Mouse (Mus musculus) heart, postnatal 36 days (tissue): ENCODE data around the gene Map2. TPM values are rescaled to one million over a fixed set of nuclear protein-coding genes. Genes with fewer than 3 reads are reported as not detected.

ENCODE experiments used
- DNase-seq, 2 experiments: peaks; one replicate each; pipeline ENCODE4 v3.0.0; 2021 to 2022
- intact Hi-C: fragments of 180-260 bp; cut with DNase I; formaldehyde crosslinking; loops from one replicate; pipeline ENCODE4 v1.15.1; 2025
- total RNA-seq, 2 experiments: library from RNA; stranded (reverse); gene quantifications; 2 replicates each; pipeline ENCODE4 v1.2.3; 2021

Map2 gene
- total RNA-seq, 2 experiments from 2014 or later, result 3.0 to 3.6 TPM

- intact Hi-C loops, result no loop called here
- no peak for DNase-seq
Measured at GRCm38 (mm10) chr1:66288987-66289386, 113.9 kb downstream of the Map2 start.

- no peak for DNase-seq
- intact Hi-C loops, result no loop called here
Measured at GRCm38 (mm10) chr1:66292121-66292881, 117.2 kb downstream of the Map2 start.

- intact Hi-C loops, result no loop called here
- no peak for DNase-seq
Measured at GRCm38 (mm10) chr1:66299376-66299775, 124.3 kb downstream of the Map2 start.

- intact Hi-C loops, result no loop called here
- no peak for DNase-seq
Measured at GRCm38 (mm10) chr1:66320378-66321135, 145.5 kb downstream of the Map2 start.

GRCm38 (mm10) chr1:66321136-66321502 lies 146.0 kb downstream of the Map2 start:
- intact Hi-C loops, result no loop called here
- DNase-seq, result no peak

- intact Hi-C loops, result no loop called here
Measured at GRCm38 (mm10) chr1:66321631-66322142, 146.6 kb downstream of the Map2 start.

GRCm38 (mm10) chr1:66323461-66323860 lies 148.4 kb downstream of the Map2 start:
- DNase-seq, result no peak
- intact Hi-C loops, result no loop called here

More at GRCm38 (mm10) chr1:66321631-66322142, 146.6 kb downstream of the Map2 start:
- DNase-seq, result no peak

GRCm38 (mm10) chr1:66324951-66325350 lies 149.9 kb downstream of the Map2 start:
- intact Hi-C loops, result no loop called here

GRCm38 (mm10) chr1:66328996-66329395 lies 153.9 kb downstream of the Map2 start:
- intact Hi-C loops, result no loop called here
- no peak for DNase-seq

More at GRCm38 (mm10) chr1:66324951-66325350, 149.9 kb downstream of the Map2 start:
- DNase-seq, result no peak

- intact Hi-C loops, result no loop called here
- DNase-seq, result no peak
Measured at GRCm38 (mm10) chr1:66329534-66329933, 154.5 kb downstream of the Map2 start.

- intact Hi-C loops, result no loop called here
Measured at GRCm38 (mm10) chr1:66335724-66336284, 160.7 kb downstream of the Map2 start.

GRCm38 (mm10) chr1:66339213-66339612 lies 164.1 kb downstream of the Map2 start:
- intact Hi-C loops, result no loop called here

More at GRCm38 (mm10) chr1:66335724-66336284, 160.7 kb downstream of the Map2 start:
- no peak for DNase-seq

GRCm38 (mm10) chr1:66348404-66349165 lies 173.5 kb downstream of the Map2 start:
- DNase-seq, result no peak
- intact Hi-C loops, result no loop called here

More at GRCm38 (mm10) chr1:66339213-66339612, 164.1 kb downstream of the Map2 start:
- DNase-seq, result no peak

GRCm38 (mm10) chr1:66349166-66349835 lies 174.2 kb downstream of the Map2 start:
- DNase-seq, result no peak
- intact Hi-C loops, result no loop called here

- intact Hi-C loops, result no loop called here
- no peak for DNase-seq
Measured at GRCm38 (mm10) chr1:66351366-66351765, 176.3 kb downstream of the Map2 start.

- no peak for DNase-seq
- intact Hi-C loops, result no loop called here
Measured at GRCm38 (mm10) chr1:66361799-66362198, 186.7 kb downstream of the Map2 start.

GRCm38 (mm10) chr1:66363285-66363684 lies 188.2 kb downstream of the Map2 start:
- DNase-seq, result no peak
- intact Hi-C loops, result no loop called here

- intact Hi-C loops, result no loop called here
- no peak for DNase-seq
Measured at GRCm38 (mm10) chr1:66364386-66364785, 189.3 kb downstream of the Map2 start.

- DNase-seq, result no peak
Measured at GRCm38 (mm10) chr1:66365600-66365999, 190.5 kb downstream of the Map2 start.

GRCm38 (mm10) chr1:66369486-66369885 lies 194.4 kb downstream of the Map2 start:
- intact Hi-C loops, result no loop called here
- DNase-seq, result no peak

More at GRCm38 (mm10) chr1:66365600-66365999, 190.5 kb downstream of the Map2 start:
- intact Hi-C loops, result no loop called here
